Mouse (Mus musculus) C2C12 (cell line): ENCODE measurements around the gene Fmnl3.

Experiments used
- CTCF ChIP-seq: IDR thresholded peaks from one replicate; pipeline ENCODE4 v1.5.1; 2011; ENCODE audit not compliant: control insufficient read depth, insufficient read depth, insufficient read length
- USF1 ChIP-seq: IDR thresholded peaks from one replicate; pipeline ENCODE4 v1.6.1; 2011; ENCODE audit warnings: low read depth, mild to moderate bottlenecking, control low read depth, moderate library complexity

DNA sequence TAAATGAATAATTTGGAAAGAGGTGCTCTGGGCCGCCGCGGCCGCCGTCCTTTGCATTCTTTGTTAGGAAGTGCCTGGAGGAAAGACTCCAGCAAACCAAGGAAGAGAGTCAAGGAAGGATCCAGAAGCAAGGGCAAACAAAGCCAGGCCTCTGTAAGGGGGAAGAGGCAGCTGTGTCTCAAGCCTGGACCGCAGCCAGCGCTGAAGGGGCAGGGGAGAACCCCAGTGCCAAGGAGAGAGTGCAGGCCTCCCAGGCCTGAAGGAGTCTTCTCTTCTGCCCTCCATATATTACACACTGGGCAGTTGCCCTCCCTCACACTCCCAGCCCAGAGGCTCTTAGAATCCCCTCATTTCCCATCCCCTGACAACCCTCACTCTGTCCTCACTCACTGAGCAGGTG lies 92.0 kb downstream of the Fmnl3 start:
- TF ChIP-seq CTCF (no peak), USF1 (no peak)
